Mouse (Mus musculus): ENCODE data around the gene Krt26.

GRCm38 (mm10) chr11:99284011-99284410 is 53.8 kb downstream of the Krt26 start:
- TF ChIP-seq POLR2A (IDR thresholded peaks at IDR 0.05; ENCODE audit: low read depth, low read length) (no peak), CTCF (IDR thresholded peaks at IDR 0.05; ENCODE audit: extremely low read depth, insufficient read depth, insufficient read length, insufficient replicate concordance) (no peak)

Measured in spleen, adult 2 months (tissue).